Mouse (Mus musculus): Measurements from ENCODE around the gene Lman1l.

- TF ChIP-seq CHD2 (IDR thresholded peaks at IDR 0.05; ENCODE audit: low read depth, low read length) (no peak), ZNF384 (IDR thresholded peaks at IDR 0.05; ENCODE audit: low read depth, low read length) (no peak), HCFC1 (IDR thresholded peaks at IDR 0.05; ENCODE audit: borderline replicate concordance, insufficient read depth, low read length) (no peak)
Measured at GRCm38 (mm10) chr9:57575577-57575976, 45.0 kb downstream of the Lman1l start.

Data from ES-E14 (cell line).